Mouse (Mus musculus) ES-Bruce4 (cell line): ENCODE results near the gene Snx1.

Experiments used
- CTCF ChIP-seq: IDR thresholded peaks from one replicate; pipeline ENCODE4 v1.8.1; 2011; ENCODE audit warnings: low read depth, low read length
- EP300 ChIP-seq: IDR thresholded peaks from 2 replicates; pipeline ENCODE4 v1.6.1; 2011; ENCODE audit warnings: low read depth, low read length; ENCODE audit not compliant: insufficient read depth
- POLR2A ChIP-seq: IDR thresholded peaks from one replicate; pipeline ENCODE4 v1.8.1; 2011; ENCODE audit warnings: low read length; ENCODE audit not compliant: insufficient read depth

DNA sequence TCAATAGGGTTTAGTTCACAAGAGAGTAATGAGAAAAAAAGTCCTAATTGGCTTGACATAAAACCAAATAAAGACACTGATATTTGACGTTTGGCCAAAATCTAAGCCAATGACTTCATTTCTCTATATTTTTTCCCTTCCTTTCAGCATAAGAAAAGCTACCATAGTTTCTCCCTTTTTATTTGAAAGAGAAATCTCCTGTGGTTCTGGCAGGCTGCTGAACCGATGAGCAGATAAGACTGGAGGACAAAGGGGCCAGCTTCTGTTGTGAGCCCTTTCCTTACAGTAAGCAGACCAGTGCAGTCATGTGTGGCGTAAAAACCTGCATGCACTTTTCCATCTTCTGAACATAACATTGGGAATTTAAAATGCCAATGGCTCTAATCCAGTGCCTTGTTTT, 5.4 kb downstream of the Snx1 start:
- TF ChIP-seq CTCF (no peak), POLR2A (no peak), EP300 (no peak)
